Mouse (Mus musculus) heart, adult 10 weeks (tissue): ENCODE results near the gene C1s2. TPM values are rescaled to one million over a fixed set of nuclear protein-coding genes. Genes with fewer than 3 reads are reported as not detected.

Experiments used
- polyA plus RNA-seq: library from polyadenylated mRNA; stranded (reverse); fragments of 350-450 nt; fragmentation: Illumina TruSeq; extraction: RNeasy Lipid Tissue Mini Kit (QIAGEN cat#74804); gene quantifications from one replicate; pipeline ENCODE4 v1.2.3, GENCODE M21; 2014; ENCODE audit warnings: low read depth, low replicate concordance

The C1s2 gene
- not detected for polyA plus RNA-seq

DNA sequence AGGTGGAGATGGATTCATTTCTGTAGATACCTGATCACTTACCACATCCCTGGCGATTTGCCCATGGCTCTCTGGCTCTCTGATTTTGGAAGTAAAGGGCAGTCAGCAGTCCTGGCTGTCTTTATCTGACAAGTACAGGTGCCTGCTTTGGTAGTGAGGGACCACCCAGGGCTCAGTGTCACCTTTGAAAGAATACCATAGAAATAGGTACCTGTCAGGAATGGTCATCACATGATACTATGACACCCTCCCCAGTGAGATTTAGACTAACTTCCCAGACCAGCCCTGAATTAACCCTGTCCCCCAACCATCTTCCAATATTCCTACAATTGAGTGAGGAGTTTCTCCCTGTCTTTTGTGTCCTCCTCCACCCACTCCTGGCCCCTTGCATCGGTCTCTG lies at the start of gene C1s2:
C1s2 (minus strand) TSS at position 101 of the 400 bp plus-strand sequence.

DNA sequence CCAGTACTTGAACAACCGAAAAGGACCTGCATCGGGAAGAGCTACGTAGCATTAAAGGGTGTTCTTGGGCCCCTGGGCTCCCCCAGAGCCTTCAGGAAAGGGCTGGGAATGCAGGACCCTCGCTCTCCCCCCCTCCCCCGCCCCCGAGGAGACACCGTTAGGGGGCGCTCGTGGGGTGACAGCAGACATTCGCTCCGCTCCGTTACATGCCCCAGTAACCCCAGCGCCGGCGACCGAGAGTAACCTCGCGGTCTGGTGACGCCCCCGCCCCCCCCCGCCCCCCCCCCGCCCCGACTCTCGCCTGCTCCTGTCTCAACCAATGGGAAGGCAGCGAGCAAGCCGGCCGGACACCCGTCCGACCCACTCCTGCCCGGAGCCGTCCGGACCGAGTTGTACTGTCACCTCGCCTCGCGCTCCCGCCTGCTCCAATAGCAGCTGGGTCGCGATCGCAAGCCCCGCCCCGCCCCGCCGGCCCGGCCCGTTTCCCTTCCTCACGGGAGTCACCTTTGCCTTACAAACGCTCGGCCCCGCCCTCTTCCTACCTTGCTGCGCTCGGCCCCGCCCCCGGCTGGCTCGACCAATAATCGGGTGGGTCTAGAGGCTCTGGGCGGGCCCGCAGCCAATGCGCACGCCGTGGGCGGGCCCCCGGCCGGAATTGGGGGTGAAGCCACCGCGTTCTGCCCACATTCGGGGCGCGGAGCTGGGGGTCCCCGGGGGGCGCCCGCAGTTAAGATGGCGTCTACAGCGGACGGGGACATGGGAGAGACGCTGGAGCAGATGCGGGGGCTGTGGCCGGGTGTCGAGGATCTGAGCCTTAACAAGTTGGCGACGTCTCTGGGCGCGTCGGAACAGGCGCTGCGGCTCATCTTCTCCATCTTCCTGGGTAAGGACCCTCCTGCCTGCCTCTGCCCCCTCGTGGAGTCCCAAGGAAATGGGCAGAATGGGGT lies 26.9 kb upstream of the C1s2 start, which contains the start of gene Lpcat3:
Lpcat3 (plus strand) TSS at position 551 of the 947 bp plus-strand sequence.

Other genes with a start within 250 kb of the C1s2 start
- 21.2 TPM for gene Pex5, start 221.0 kb downstream of the C1s2 start, polyA plus RNA-seq
- gene Clstn3, start 171.3 kb downstream of the C1s2 start, polyA plus RNA-seq, result 2.8 TPM
- gene C1rl, start 143.0 kb downstream of the C1s2 start, polyA plus RNA-seq, result 1.6 TPM
- 18.0 TPM for gene C1ra, start 123.7 kb downstream of the C1s2 start, polyA plus RNA-seq
- 35.1 TPM for gene C1s1, start 93.7 kb downstream of the C1s2 start, polyA plus RNA-seq
- gene C1rb, start 65.8 kb downstream of the C1s2 start, polyA plus RNA-seq, result not detected
- 38.0 TPM for gene Lpcat3, start 26.9 kb upstream of the C1s2 start, polyA plus RNA-seq
- gene Emg1, start 76.1 kb upstream of the C1s2 start, polyA plus RNA-seq, result 95.4 TPM
- gene Phb2, start 76.3 kb upstream of the C1s2 start, polyA plus RNA-seq, result 219 TPM
- gene Ptpn6, start 102.6 kb upstream of the C1s2 start, polyA plus RNA-seq, result 4.0 TPM
- gene Grcc10, start 105.3 kb upstream of the C1s2 start, polyA plus RNA-seq, result 240 TPM
- gene Gm45234, start 119.9 kb upstream of the C1s2 start, polyA plus RNA-seq, result not detected
- gene Atn1, start 120.4 kb upstream of the C1s2 start, polyA plus RNA-seq, result 24.6 TPM
- gene Eno2, start 133.6 kb upstream of the C1s2 start, polyA plus RNA-seq, result 1.6 TPM
- 2.5 TPM for gene Lrrc23, start 143.6 kb upstream of the C1s2 start, polyA plus RNA-seq
- gene Spsb2, start 172.6 kb upstream of the C1s2 start, polyA plus RNA-seq, result 3.0 TPM
- 811 TPM for gene Tpi1, start 178.2 kb upstream of the C1s2 start, polyA plus RNA-seq
- 65.2 TPM for gene Usp5, start 193.4 kb upstream of the C1s2 start, polyA plus RNA-seq
- 0.58 TPM for gene Cdca3, start 193.5 kb upstream of the C1s2 start, polyA plus RNA-seq
- 11.1 TPM for gene Gnb3, start 204.2 kb upstream of the C1s2 start, polyA plus RNA-seq
- 17.8 TPM for gene P3h3, start 221.7 kb upstream of the C1s2 start, polyA plus RNA-seq
- gene Gpr162, start 227.9 kb upstream of the C1s2 start, polyA plus RNA-seq, result 1.1 TPM